Mouse (Mus musculus) thymus, postnatal 10 days (tissue): ENCODE results near the gene Gadl1.

Experiments
- DNase-seq, 2 experiments: peaks; one replicate each; pipeline ENCODE4 v3.0.0; 2021; ENCODE audit warnings: low spot score in 2 of 2

Gadl1 gene

DNA sequence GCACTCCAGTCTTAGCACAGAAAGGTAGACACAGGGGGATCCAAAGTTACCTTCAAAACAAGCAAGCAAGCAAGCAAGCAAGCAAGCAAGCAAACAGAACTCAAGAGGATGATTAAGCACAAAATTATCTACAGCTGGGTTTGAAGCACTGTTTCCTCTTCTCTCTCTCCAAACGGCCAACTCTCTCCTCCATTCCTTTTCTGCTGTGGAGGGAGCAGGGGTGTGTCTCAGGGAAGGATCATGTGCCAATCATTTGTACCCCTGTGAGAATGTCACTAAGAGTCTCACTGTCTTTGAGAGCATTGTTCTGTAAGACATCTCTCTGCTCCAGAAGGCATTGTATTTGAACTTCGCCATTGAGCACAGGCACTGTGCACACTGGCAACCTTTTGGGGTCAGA, 27.1 kb downstream of the Gadl1 start:
- no peak for DNase-seq

DNA sequence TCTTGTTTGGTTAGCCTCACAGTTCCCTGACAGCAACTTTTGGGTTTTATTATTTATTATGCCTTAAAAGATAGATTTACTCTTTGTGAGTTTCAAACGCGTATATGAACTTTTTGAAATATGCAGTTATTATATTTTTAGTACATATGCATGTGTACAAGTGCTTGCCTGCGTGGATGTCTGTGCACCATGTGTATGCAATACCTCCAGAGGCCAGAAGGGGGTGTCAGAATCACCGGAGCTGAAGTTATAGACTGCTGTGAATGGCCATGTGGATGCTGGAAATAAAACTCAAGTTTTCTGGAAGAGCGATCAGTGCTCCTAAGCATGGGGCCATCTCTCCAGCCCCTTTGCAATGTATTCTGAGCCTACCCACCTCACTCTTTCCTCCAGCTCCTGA, 28.7 kb downstream of the Gadl1 start:
- DNase-seq: no peak

- no peak for DNase-seq
Measured at GRCm38 (mm10) chr9:115939420-115939819, 30.2 kb downstream of the Gadl1 start.

DNA sequence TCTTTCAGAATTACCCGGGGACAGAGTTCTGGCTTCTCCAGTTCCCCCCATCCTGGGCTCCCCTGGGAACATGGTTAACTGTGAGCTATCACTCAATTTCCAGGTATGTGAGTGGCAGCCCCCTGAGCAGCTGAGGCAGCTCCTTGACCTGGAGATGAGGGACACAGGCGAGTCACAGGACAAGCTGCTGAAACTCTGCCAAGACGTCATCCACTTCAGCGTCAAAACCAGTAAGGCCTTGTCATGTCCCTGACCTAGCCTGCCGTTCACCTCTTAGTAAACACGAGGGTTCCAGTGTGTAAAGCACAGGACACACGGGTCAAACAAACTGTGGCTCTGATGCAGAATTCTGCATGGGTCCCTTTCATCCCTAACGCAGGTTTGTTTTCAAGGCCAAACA, 31.9 kb downstream of the Gadl1 start:
- no peak for DNase-seq

- DNase-seq: no peak
Measured at GRCm38 (mm10) chr9:115942486-115942885, 33.2 kb downstream of the Gadl1 start.

GRCm38 (mm10) chr9:115942989-115943388, 33.7 kb downstream of the Gadl1 start:
- DNase-seq: peak in 1 of 2 experiments; percentile 10

DNA sequence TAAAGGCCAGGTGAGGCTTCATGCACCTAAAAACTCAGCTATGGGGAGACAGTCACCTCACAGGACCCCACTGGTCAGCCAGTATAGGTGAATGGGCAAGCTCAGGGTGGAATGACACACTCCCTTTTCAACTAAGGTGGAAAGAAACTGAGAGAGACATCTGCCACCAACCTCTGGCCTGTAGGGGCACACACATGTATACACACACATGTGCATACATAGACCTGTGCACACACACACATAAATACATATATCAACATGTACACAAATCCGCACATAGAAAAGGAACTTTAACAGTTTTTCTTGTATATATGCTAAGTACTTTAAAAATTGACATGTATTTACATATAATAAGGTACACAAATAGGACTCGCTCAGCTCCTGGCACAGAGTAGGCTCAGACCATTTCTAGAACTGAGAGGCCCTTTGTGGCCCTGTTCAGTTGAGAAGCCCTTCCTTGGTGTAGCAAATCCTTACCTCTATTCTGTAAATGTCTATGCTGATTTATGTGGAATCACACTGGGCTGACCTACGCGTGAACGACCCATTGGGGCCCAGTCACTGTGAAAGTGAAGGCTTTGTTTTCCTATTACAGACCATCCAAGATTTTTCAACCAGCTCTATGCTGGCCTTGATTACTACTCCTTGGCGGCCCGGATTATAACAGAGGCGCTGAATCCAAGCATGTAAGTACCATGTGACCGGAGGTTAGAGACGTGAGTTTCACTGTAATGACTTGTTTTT, 34.5 kb downstream of the Gadl1 start:
- DNase-seq: no peak

DNA sequence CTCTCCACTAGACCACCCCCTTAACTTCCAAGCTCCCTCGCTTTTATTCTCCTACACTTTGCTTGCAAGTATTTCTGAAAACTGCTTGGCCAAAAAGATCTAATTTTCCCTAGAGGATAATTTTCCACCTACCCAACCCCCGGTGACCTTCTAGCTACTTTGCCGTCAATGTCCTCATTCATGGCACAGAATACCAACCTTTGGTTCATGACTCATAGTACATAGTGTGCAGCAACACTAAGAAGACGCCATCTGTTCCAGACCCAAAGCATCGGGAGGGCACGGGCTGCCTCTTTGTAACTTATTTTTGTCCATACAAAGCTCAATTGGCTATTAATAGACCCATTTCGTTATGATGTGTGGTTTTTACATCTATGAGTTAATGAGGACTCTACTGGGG, 55.8 kb downstream of the Gadl1 start:
- DNase-seq: no peak

- no peak for DNase-seq
Measured at GRCm38 (mm10) chr9:115966116-115966515, 56.9 kb downstream of the Gadl1 start.

GRCm38 (mm10) chr9:115966746-115967145, 57.5 kb downstream of the Gadl1 start:
- DNase-seq: no peak

GRCm38 (mm10) chr9:115967638-115968037, 58.4 kb downstream of the Gadl1 start:
- DNase-seq: no peak

GRCm38 (mm10) chr9:115976901-115977300, 67.6 kb downstream of the Gadl1 start:
- no peak for DNase-seq

DNA sequence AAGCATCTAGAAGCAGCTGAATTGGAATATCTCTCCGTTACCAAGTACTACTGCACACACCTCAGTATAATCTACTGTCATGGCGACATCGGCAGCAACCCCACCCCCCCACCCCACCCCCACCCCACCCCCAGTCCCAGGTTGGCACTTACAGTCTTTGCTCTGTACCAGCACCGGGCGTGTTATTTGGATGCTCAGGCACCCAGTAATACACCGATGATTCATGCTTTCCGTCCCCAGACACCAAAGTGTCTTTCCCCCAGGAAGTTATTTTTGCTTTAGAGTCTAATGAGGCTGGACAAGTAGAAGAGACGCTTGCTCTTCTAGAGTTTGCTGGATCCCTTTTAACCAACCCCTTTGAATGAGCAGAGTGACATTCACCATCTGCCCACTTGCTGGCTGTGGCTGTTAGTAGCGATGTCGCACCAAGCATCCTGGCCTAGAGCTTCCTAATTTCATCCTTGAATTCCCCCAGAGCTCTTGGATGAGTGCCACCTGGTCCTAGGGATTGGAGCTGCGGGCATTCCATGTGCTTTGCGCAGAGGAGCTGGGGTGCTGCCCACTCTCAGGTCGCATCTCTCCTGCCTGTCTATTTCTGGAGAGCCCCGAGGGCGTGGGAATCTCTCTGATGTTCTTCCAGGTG, 68.5 kb downstream of the Gadl1 start:
- DNase-seq: no peak

DNA sequence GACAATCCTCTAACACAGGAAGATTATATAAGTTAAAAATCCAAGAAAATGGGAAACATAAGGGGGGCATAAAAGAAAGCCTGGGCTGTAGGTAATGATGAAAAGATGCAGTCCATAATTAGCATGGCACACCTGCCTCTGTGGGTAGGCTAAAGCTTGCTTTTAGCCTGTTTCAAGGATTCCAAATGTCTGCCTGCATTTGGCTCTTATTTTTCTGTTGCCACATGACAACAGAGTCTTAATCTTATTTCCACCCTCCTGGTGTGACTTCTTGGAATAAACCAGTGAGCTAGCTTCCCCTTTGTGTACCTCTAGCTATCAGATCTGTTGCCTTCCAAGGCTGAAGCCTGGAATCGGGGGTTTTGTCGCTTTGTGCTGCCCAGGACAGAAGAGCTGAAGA, 69.2 kb downstream of the Gadl1 start:
- DNase-seq: no peak

DNA sequence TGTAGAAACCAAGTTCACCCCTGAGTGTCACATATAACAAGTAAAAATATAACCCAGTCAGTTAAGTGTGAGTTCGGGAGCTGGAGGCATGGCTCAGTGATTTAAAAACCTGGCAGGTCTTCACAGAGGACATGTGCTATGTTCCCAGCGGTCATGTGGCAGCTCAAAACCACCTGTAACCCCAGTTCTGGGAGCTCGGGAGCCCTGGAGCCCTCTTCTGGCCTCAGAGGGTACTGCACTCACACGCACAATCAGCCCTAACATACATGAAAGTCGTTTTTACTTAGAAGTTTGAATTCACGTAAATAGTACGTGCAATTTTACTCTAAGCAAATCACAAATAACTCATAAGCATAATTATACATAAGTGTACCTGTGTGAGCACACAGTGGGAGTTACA, 81.4 kb downstream of the Gadl1 start:
- no peak for DNase-seq

DNA sequence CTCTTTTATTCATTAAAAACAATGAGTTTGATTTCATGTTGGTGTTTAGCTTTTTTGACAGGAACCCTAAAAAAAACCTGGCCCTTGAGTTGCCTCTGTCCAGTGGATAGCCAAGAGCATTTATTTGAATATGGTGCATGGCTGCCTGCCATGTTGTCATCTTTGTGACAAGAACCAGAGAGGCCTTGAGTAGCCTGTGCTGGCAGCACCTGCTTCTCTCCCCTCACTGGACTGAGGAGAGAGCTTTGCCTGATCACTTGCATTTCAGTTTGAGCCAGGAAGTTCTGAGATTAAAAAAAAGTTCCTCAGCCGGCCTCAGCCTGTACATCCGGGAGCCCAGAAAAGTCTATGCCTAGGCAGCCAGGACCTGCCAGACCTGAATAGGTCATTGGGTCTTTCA, 85.5 kb downstream of the Gadl1 start:
- no peak for DNase-seq

- no peak for DNase-seq
Measured at GRCm38 (mm10) chr9:115995856-115996560, 86.8 kb downstream of the Gadl1 start.

GRCm38 (mm10) chr9:115998383-115998782, 89.1 kb downstream of the Gadl1 start:
- no peak for DNase-seq

DNA sequence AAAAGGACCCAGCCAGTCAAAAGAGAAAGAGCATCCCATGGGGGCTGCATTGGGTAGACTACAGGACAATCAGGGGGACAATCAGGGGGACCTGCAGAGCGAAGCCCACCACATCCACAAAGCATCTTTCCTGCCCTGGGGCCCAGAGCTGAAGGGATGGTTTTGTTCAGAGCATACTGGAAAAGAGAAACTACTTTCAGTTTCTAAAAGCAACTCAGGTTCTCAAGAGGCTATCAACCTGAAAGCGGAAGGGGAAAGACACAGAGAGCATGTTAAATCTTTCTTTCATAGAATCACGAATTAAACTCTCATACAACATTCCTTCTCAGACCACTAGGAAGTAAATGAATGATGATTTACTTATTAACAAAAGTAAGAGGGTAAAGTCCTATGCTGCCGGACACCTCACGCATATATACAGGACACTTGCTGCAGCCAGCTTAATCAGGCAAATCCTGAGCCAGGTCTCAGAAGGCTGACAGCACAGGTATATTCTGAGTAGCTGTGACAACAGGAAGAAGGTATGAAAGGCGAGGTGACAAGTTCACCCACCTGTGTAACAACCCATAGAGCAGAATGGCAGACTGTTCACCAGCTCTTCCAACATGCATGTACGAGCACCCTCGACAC, 90.2 kb downstream of the Gadl1 start:
- no peak for DNase-seq

DNA sequence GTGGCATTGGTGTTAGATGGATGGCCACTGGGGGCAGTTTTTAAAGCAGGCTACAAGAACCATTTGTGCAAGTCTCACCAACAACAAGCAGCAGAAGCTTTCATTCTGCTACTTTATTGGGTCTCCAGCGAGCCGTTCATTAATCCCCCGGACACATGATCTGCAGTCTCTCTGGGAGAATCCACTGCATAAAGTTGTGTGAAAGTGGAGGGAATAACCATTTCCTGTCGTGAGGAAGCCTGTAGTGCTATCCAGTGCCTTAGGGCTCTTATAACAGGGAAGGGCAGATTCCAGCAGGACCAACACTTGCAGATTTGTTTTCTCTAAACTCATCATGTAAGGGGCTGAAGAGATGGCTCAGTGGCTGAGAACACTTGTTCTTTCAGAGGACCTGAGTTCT, 104.7 kb downstream of the Gadl1 start:
- no peak for DNase-seq

DNA sequence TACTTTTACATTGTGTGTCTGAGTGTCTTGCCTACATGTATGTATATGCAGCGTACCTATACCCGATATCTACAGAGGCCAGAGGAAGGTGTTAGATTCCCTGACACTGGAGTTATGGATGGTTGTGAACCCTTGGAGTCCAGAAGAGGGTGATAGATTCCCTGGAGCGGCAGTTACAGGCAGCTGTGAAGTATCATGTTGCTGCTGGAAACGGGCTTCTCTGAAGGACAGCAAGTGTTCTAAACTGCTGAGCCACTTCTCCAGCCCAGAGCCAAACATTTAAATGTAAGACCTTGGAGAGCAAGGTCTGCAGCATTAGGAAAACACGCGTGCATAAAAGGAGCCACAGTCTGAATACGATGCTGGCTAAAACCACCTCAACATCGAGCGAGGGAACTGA, 107.0 kb downstream of the Gadl1 start:
- DNase-seq: no peak

- DNase-seq: no peak
Measured at GRCm38 (mm10) chr9:116017091-116017490, 107.8 kb downstream of the Gadl1 start.

GRCm38 (mm10) chr9:116018586-116018985, 109.3 kb downstream of the Gadl1 start:
- DNase-seq: no peak
